Mouse (Mus musculus) layer of hippocampus, postnatal 14 days (tissue): ENCODE data around the gene Gnas. TPM values are rescaled to one million over a fixed set of nuclear protein-coding genes. Genes with fewer than 3 reads are reported as not detected.
"Not testable (repeated sequence)": the region's sequence is repeated elsewhere in the genome, so short reads cannot be mapped to it uniquely, and the experiment has no call there.

Experiments used
- DNase-seq, 2 experiments: peaks; one replicate each; pipeline ENCODE4 v3.0.0; 2021 to 2022; ENCODE audit warnings: low spot score in 2 of 2, mixed read lengths in 1 of 2
- microRNA-seq, 2 experiments: library from miRNA; unstranded; fragments of <30 nt; microRNA quantifications; one replicate each; pipeline ENCODE4 v1.2.0; 2021
- total RNA-seq, 2 experiments: library from RNA; stranded (reverse); gene quantifications; 2 replicates each; pipeline ENCODE4 v1.2.3; 2021

Gene Gnas
- total RNA-seq, 2 experiments from 2014 or later, result 1,917 to 1,971 TPM

GRCm38 (mm10) chr2:174346612-174346998, 62.5 kb downstream of the Gnas start, which contains the start of gene Gm20721:
Gene Gm20721, minus strand, starts transcription at chr2:174346712.
- DNase-seq, result no peak

DNA sequence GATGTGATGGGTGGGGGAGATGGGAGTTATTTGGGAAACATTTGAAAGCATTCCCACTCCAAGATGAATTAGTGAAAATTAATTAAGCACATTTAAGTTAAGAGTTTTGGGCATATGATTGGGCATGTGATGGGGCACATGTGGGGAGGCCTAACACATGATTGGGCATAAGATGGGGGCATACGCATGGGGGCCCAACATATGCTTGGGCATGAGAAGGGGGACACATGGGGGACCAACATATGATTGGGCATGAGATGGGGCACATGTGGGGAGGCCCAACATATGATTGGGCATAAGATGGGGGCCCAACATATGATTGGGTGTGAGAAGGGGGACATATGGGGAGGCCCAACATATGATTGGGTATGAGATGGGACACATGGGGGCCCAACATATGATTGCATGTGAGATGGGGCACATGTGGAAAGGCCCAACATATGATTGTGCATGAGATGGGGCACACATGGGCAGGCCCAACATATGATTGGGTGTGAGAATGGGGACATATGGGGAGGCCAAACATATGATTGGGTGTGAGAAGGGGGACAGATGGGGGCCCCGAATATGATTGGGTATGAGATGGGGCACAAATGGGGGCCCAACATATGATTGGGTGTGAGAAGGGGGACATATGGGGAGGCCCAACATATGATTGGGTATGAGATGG, 63.0 kb downstream of the Gnas start:
- not testable (repeated sequence) for DNase-seq

- no peak for DNase-seq
Observed at GRCm38 (mm10) chr2:174358516-174358915, 74.4 kb downstream of the Gnas start.

DNA sequence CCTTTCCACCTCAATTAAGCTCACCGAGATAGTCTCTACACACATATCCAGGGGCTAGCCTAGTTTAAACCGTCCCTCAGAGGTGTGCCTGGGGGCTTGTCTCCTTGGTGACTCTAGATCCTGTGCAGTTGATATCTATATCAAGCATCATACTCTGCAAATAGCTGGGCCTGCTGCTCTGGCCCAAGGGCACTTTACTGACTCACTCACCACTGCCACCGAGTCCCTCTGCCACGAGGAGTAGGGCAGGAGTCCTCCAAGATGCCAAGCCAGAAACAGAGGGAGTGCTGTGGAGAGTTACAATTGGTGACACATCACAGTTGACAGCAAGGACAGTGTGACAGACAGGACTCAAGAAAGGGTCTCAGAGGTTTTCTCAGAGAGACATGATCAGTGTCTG, 75.5 kb downstream of the Gnas start:
- DNase-seq, result no peak

DNA sequence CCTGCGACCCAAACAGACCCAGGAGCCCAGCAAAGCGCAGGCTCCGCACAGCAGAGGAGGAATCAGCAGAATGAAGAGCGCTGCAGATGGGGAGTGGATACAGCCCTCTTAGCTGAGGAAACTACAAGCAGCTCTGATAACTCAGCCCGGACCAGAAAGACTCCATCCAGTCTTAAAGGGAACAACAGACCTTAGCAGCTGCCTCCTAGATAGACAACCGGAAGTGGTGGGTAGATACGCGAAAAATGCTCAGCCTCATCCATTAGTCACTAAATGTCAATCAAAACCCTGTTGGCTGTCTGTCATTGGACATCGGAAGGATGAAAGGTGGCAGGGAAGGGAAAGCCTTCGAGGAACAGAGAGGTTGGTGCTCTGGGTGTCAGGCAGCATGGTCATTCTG, 82.5 kb downstream of the Gnas start:
- no peak for DNase-seq

- DNase-seq, result no peak
Observed at GRCm38 (mm10) chr2:174381021-174381420, 96.9 kb downstream of the Gnas start.

- no peak for DNase-seq
Observed at GRCm38 (mm10) chr2:174391936-174392335, 107.8 kb downstream of the Gnas start.

DNA sequence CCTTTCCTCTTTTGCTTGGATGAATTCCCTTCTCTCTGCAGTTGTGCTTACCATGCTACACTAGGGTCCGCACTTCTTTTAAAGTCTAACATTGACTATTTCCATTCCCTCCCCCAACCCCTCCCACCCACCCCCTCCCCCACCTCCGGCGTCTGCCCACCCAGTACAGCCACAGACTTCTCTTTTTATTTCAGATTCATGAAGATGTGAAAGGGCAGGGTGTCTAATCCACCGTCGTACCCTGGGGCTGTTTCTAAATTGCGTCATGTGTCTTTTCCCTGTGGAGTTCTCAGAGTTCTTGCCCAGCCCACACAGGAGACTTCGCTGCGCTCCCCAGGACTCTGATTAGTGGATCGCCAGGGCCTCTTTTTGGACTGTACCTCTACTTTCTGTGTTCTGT, 108.4 kb downstream of the Gnas start:
- no peak for DNase-seq

DNA sequence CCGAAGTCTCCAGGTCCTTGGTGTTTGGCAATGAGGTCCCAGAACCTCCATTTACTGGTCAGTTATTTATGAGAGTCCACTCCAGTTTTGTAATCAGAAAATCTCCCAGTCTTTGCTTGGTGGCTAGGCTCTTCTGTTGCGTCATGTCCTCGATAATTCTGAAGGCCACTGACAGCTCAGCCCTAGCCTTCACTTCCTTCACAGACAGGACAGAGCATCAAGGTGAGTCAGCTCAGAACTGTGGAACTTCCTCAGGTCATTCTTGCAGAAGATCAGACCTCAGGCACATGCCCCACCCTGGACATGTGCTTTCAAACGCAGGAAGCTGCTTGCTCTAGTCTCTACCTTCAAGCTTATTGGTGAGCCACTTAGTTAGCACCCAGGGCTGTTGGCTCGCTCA, 109.3 kb downstream of the Gnas start:
- no peak for DNase-seq

Small RNA genes within 50 kb of the gene (microRNA-seq; reads per million reads assigned to microRNA genes)
- gene Gm27591, result 0 reads per million in 2 experiments
- 1,654 to 4,161 reads per million in 2 experiments for gene Mir296
- 4,588 to 17,070 reads per million in 2 experiments for gene Mir298

Other genes starting within 250 kb of the Gnas start
- gene Stx16, start 208.0 kb upstream of the Gnas start, total RNA-seq, result 10 to 100 TPM; 50.2 to 51.9 TPM
- 10 to 100 TPM; 13.5 to 16.1 TPM for gene Npepl1, start 174.0 kb upstream of the Gnas start, total RNA-seq
- gene Gm20721, start 62.4 kb downstream of the Gnas start, total RNA-seq, result 1 to 10 TPM; 2.6 to 2.8 TPM
- gene Nelfcd, start 131.5 kb downstream of the Gnas start, total RNA-seq, result 10 to 100 TPM; 51.5 to 52.0 TPM
- gene Ctsz, start 154.7 kb downstream of the Gnas start, total RNA-seq, result 10 to 100 TPM; 20.3 to 26.8 TPM
- gene Tubb1, start 166.4 kb downstream of the Gnas start, total RNA-seq, result not detected
- gene Atp5e, start 179.8 kb downstream of the Gnas start, total RNA-seq, result 100 to 1,000 TPM; 339 TPM
- gene Prelid3b, start 188.8 kb downstream of the Gnas start, total RNA-seq, result 10 to 100 TPM; 41.3 to 42.5 TPM